Mouse (Mus musculus) neural tube, postnatal 0 days (tissue): ENCODE results near the gene Ermap. TPM values are rescaled to one million over a fixed set of nuclear protein-coding genes. Genes with fewer than 3 reads are reported as not detected.

ENCODE experiments used
- microRNA counts: library from miRNA; unstranded; fragments of <30 nt; microRNA quantifications from one replicate; lab custom pipeline; 2015
- microRNA-seq: library from miRNA; unstranded; fragments of <30 nt; microRNA quantifications from one replicate; pipeline ENCODE4, GENCODE M21; 2016
- polyA plus RNA-seq: library from polyadenylated mRNA; unstranded; fragments of >200 nt; fragmentation: Nextera tagmentation; extraction: Ambion mirVana; gene quantifications from 2 replicates; pipeline ENCODE4 v1.2.1, GENCODE M21; 2015

Ermap gene
- 0.43 and 0.82 TPM in 2 replicates for polyA plus RNA-seq

GRCm38 (mm10) chr4:119189864-119190263, at the start of gene Ermap:
TSS of gene Ermap (minus strand) at chr4:119190011.

DNA sequence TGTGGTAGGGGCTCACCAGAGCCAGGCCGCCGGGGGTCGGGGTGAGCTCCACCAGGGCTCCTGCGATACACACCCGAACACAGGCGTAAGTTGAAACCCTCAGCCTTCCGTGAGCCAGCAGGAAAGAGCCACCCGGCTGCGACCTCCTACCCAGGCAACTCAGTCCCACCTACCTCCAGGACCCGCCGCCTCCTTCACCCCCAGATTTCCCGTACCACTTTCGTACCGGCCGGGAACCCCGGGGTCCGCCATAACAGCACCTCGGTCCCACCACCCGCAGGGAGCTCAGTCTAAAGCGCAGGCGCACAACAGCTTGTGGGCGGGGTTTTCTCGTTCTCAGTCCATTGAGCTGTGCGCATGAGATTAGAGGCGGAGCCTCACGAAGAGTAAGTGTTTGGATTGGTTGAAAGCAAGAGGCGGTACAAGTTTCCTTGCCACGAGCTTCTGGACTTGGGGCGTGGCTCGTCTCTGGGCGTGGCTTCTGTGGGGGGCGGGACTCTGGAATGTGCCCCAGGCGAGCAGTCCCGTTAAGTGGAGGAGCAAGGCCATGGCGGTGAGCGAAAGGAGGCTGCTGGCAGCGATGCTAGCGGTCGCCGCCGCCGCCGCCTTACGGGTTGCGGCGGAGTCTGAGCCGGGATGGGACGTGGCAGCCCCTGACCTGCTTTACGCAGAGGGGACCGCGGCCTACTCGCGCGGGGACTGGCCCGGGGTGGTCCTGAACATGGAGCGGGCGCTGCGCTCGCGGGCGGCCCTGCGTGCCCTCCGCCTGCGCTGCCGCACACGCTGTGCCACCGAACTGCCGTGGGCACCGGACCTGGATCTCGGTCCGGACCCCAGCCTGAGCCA, 42.8 kb upstream of the Ermap start, which contains the start of the genes AU022252 and P3h1:
Gene AU022252, minus strand, starts transcription at position 303 of the 846 bp plus-strand sequence.
Gene P3h1, plus strand, starts transcription at position 506 of the 846 bp plus-strand sequence.

DNA sequence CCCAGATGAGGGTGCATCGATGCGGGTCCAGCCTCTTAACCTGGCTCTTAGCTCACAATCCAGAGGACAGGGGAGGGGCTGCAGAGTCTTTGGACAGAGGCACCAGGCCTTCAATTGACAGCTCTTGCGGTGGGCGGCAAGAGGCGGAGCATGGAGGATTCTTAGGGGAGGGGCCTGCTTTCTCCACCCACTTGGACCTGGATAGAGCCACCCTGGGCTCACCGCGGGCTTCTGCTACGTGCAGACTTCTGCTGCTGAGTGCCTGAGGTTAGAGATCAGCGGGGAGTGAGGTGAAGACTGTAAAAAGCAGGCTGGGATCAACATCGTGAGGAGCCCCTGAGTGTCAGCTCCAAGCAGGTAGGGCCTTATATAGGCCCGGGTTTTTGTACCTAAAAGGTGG, 28.4 kb upstream of the Ermap start, which contains the start of gene Tmem269:
Gene Tmem269, minus strand, starts transcription at position 49 of the 400 bp plus-strand sequence.

DNA sequence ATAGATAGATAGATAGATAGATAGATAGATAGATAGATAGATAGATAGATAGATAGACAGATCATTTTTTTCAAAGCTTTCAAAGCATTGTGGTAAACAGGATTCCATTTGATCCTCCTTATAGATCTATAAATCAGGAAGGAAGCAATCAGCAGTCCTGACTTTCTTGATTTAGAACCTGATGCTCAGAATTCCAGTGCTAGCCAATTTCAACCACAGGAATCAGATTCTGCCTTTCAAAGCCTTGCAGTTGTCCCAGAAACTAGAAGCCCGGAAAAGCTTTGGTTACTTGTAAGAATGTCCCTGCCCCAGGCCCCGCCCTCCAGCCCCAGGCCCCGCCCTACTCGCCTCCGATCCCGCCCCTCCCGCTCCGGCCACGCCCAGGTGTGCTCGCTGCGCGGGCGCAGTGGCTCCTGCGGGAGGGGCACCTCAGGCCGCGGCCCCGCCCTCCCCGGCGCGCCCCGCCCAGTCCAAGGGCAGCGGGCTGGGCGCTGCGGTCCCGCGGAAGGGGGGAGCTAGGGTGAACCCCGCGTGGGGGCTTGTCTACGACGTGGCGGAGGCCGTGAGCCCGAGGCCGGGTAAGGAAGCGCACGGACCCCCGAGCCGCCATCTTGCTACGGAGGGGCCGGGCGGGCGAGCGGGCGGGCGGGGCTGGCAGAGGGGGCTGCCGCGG, 5.2 kb upstream of the Ermap start, which contains the start of gene Svbp:
Gene Svbp, plus strand, starts transcription at position 398 of the 673 bp plus-strand sequence.

GRCm38 (mm10) chr4:119173851-119174453, 15.9 kb downstream of the Ermap start, which contains the start of gene Zfp691:
TSS of gene Zfp691 (minus strand) at chr4:119174195.

MicroRNAs encoded within 50 kb of the gene (microRNA counts, 519-probe panel; counts per million panel counts)
- microRNA mmu-miR-1957 (lab: Ali Mortazavi, UCI) = 40.5 counts per million

Small RNAs within 50 kb of the gene (microRNA-seq; reads per million reads assigned to microRNA genes)
- gene Mir1957a = not detected

Other genes with a start within 250 kb of the Ermap start
- 0.09 and 0.13 TPM in 2 replicates for gene Lao1, start 228.4 kb downstream of the Ermap start, polyA plus RNA-seq
- 49.0 and 56.7 TPM in 2 replicates for gene Slc2a1, start 81.3 kb downstream of the Ermap start, polyA plus RNA-seq
- 3.4 and 3.7 TPM in 2 replicates for gene Zfp691, start 15.8 kb downstream of the Ermap start, polyA plus RNA-seq
- gene Svbp, start 5.3 kb upstream of the Ermap start, polyA plus RNA-seq = 176 and 177 TPM in 2 replicates
- 0.13 and 0.41 TPM in 2 replicates for gene Tmem269, start 28.2 kb upstream of the Ermap start, polyA plus RNA-seq
- gene AU022252, start 42.7 kb upstream of the Ermap start, polyA plus RNA-seq = 19.6 and 25.0 TPM in 2 replicates
- gene P3h1, start 42.9 kb upstream of the Ermap start, polyA plus RNA-seq = 12.8 and 13.9 TPM in 2 replicates
- 5.6 and 6.3 TPM in 2 replicates for gene Cldn19, start 65.4 kb upstream of the Ermap start, polyA plus RNA-seq
- gene Ybx1, start 104.6 kb upstream of the Ermap start, polyA plus RNA-seq = 978 and 1,085 TPM in 2 replicates
- gene Ppih, start 130.5 kb upstream of the Ermap start, polyA plus RNA-seq = 42.3 and 44.7 TPM in 2 replicates
- 21.9 and 24.6 TPM in 2 replicates for gene Ccdc30, start 225.5 kb upstream of the Ermap start, polyA plus RNA-seq
- 28.1 and 34.0 TPM in 2 replicates for gene Ppcs, start 232.4 kb upstream of the Ermap start, polyA plus RNA-seq
- gene Zmynd12, start 232.8 kb upstream of the Ermap start, polyA plus RNA-seq = 0.40 and 0.64 TPM in 2 replicates